Mouse (Mus musculus) kidney, postnatal 0 days (tissue): ENCODE measurements around the gene Wdcp. TPM values are rescaled to one million over a fixed set of nuclear protein-coding genes. Genes with fewer than 3 reads are reported as not detected.
A peak's percentile ranks its signal among the peaks of the same experiment; 100 is the strongest.

Experiments used
- ATAC-seq: fragments of 200-750 bp; cut with Nextera tagmentation; replicated peaks from 2 replicates; pipeline ENCODE4 v1.8.0; 2017; ENCODE audit warnings: low read depth, moderate number of reproducible peaks, moderate TSS enrichment, moderate library complexity; ENCODE audit not compliant: low FRiP score
- DNase-seq: peaks from one replicate; pipeline ENCODE4 v3.0.0-alpha.2; 2016; ENCODE audit warnings: low spot score
- H3K27ac ChIP-seq: fragments of 300-500 bp; sonication (generic); 2 replicates; pipeline ENCODE4 v1.5.1; 2014; ENCODE audit warnings: mild to moderate bottlenecking
- H3K27me3 ChIP-seq: fragments of 300-500 bp; sonication (generic); 2 replicates; pipeline ENCODE4 v1.6.1; 2014; ENCODE audit warnings: low read length, mixed read lengths; ENCODE audit not compliant: insufficient read depth
- H3K36me3 ChIP-seq: fragments of 300-500 bp; sonication (generic); 2 replicates; pipeline ENCODE4 v1.6.1; 2014; ENCODE audit warnings: low read length, mixed read lengths; ENCODE audit not compliant: insufficient read depth
- H3K4me1 ChIP-seq: fragments of 300-500 bp; sonication (generic); replicated peaks from 2 replicates; pipeline ENCODE4 v1.6.1; 2014; ENCODE audit warnings: antibody characterized with exemption, low read length, mixed read lengths; ENCODE audit not compliant: insufficient read depth
- H3K4me2 ChIP-seq: fragments of 300-500 bp; sonication (generic); 2 replicates; pipeline ENCODE4 v1.6.1; 2014; ENCODE audit warnings: mild to moderate bottlenecking, low read length, moderate library complexity, mixed read lengths
- H3K4me3 ChIP-seq: fragments of 300-500 bp; sonication (generic); replicated peaks from 2 replicates; pipeline ENCODE4 v1.5.1; 2014; ENCODE audit warnings: low read depth, low read length
- H3K9ac ChIP-seq: fragments of 300-500 bp; sonication (generic); 2 replicates; pipeline ENCODE4 v1.6.1; 2014; ENCODE audit warnings: low read depth, low read length
- H3K9me3 ChIP-seq: fragments of 300-500 bp; sonication (generic); replicated peaks from 2 replicates; pipeline ENCODE4 v1.6.1; 2016; ENCODE audit warnings: low read length, inconsistent platforms, mixed read lengths
- CTCF ChIP-seq: IDR thresholded peaks from 2 replicates; pipeline ENCODE4 v1.5.1; 2016; ENCODE audit warnings: antibody characterized with exemption, low read depth, mild to moderate bottlenecking, moderate library complexity
- whole genome bisulfite sequencing: fragments of 180-500 bp; shearing (Covaris S2); extraction: QIAGEN DNeasy Blood & Tissue Kit; methylation state at CpG from one replicate; pipeline ENCODE4 v1.1.7; 2014; 5-methylcytosine and 5-hydroxymethylcytosine counted together
- polyA plus RNA-seq: library from polyadenylated mRNA; unstranded; fragments of >200 nt; fragmentation: Nextera tagmentation; extraction: Ambion mirVana; gene quantifications from 2 replicates; pipeline ENCODE4 v1.2.1, GENCODE M21; 2015

Wdcp gene
- polyA plus RNA-seq, 1 experiment from 2014 or later = 15.1 TPM

GRCm38 (mm10) chr12:4872983-4873477 lies 29.9 kb downstream of the Wdcp start:
- Histone ChIP-seq H3K4me2 (no peak overlapping the region), H3K9me3 (no peaks in the 10 kb centered on the region), H3K36me3 (no peaks in the 10 kb centered on the region), H3K4me3 (no peak overlapping the region), H3K9ac (no peak overlapping the region), H3K27ac (no peak overlapping the region), H3K27me3 (no peaks in the 10 kb centered on the region), H3K4me1 (0 out of 2 replicates have a peak, but pooled peaks cover 5% of the 10 kb centered on the region)
- WGBS = 76% methylated on average over 5 of the region's 5 CpGs
- TF ChIP-seq CTCF = no peak
- ATAC-seq (no peak), DNase-seq (no peak)

GRCm38 (mm10) chr12:4873531-4873930 lies 30.4 kb downstream of the Wdcp start:
- Histone ChIP-seq H3K27ac (no peak overlapping the region), H3K9ac (no peak overlapping the region), H3K4me1 (0 out of 2 replicates have a peak, but pooled peaks cover 5% of the 10 kb centered on the region), H3K27me3 (no peaks in the 10 kb centered on the region), H3K4me3 (no peak overlapping the region), H3K4me2 (no peak overlapping the region), H3K9me3 (no peaks in the 10 kb centered on the region), H3K36me3 (no peaks in the 10 kb centered on the region)
- TF ChIP-seq CTCF = no peak
- DNase-seq = no peak
- ATAC-seq = no peak
- WGBS = 82% methylated on average over 6 of the region's 6 CpGs

GRCm38 (mm10) chr12:4874161-4874927 lies 31.2 kb downstream of the Wdcp start, which contains the start of gene Mfsd2b:
TSS of gene Mfsd2b (minus strand) at chr12:4874359.
- DNase-seq = peak; percentile 77
- H3K9ac ChIP-seq = 0 out of 2 replicates have a peak within 1 kb of the TSS, but pooled peaks have one; percentile 20
- no peaks in the 10 kb centered on the region for H3K27me3 ChIP-seq
- H3K27ac ChIP-seq = no peak within 1 kb of the TSS
- H3K4me1 ChIP-seq = 0 out of 2 replicates have a peak, but pooled peaks cover 5% of the 10 kb centered on the region
- H3K4me2 ChIP-seq = peak within 1 kb of the TSS; percentile 65
- no peaks in the 10 kb centered on the region for H3K9me3 ChIP-seq
- 2% methylated on average over 24 of the region's 24 CpGs for WGBS
- peak; percentile 86 for ATAC-seq
- TF ChIP-seq CTCF = no peak
- H3K4me3 ChIP-seq = peak within 1 kb of the TSS; percentile 30
- H3K36me3 ChIP-seq = no peaks in the 10 kb centered on the region

- no peak overlapping the region for H3K4me2 ChIP-seq
- H3K36me3 ChIP-seq = 0 out of 2 replicates have a peak, but pooled peaks cover 6% of the 10 kb centered on the region
- ATAC-seq (no peak), DNase-seq (no peak)
- no peaks in the 10 kb centered on the region for H3K27me3 ChIP-seq
- no peak for TF ChIP-seq CTCF
- H3K27ac ChIP-seq = no peak overlapping the region
- no peak overlapping the region for H3K9ac ChIP-seq
- no peaks in the 10 kb centered on the region for H3K9me3 ChIP-seq
- 85% methylated on average over 8 of the region's 8 CpGs for WGBS
- H3K4me1 ChIP-seq = 0 out of 2 replicates have a peak, but pooled peaks cover 5% of the 10 kb centered on the region
- H3K4me3 ChIP-seq = no peak overlapping the region
Measured at GRCm38 (mm10) chr12:4875623-4876022, 32.5 kb downstream of the Wdcp start.

GRCm38 (mm10) chr12:4878296-4878783 lies 35.2 kb downstream of the Wdcp start:
- no peak for DNase-seq
- no peaks in the 10 kb centered on the region for H3K27me3 ChIP-seq

GRCm38 (mm10) chr12:4879048-4879447 lies 35.9 kb downstream of the Wdcp start:
- no peak for DNase-seq
- Histone ChIP-seq H3K9me3 (no peaks in the 10 kb centered on the region), H3K27me3 (no peaks in the 10 kb centered on the region), H3K4me2 (no peak overlapping the region), H3K27ac (no peak overlapping the region), H3K9ac (no peak overlapping the region), H3K36me3 (0 out of 2 replicates have a peak, but pooled peaks cover 6% of the 10 kb centered on the region), H3K4me1 (0 out of 2 replicates have a peak, but pooled peaks cover 5% of the 10 kb centered on the region), H3K4me3 (no peak overlapping the region)
- no peak for ATAC-seq
- no peak; the same call in 1 of the 2 replicates for TF ChIP-seq CTCF
- WGBS = 95% methylated on average over 5 of the region's 5 CpGs

More at GRCm38 (mm10) chr12:4878296-4878783, 35.2 kb downstream of the Wdcp start:
- Histone ChIP-seq H3K4me3 (no peak overlapping the region), H3K9ac (no peak overlapping the region), H3K9me3 (no peaks in the 10 kb centered on the region), H3K36me3 (0 out of 2 replicates have a peak, but pooled peaks cover 6% of the 10 kb centered on the region), H3K4me1 (0 out of 2 replicates have a peak, but pooled peaks cover 5% of the 10 kb centered on the region), H3K27ac (no peak overlapping the region), H3K4me2 (no peak overlapping the region)
- ATAC-seq = no peak
- 82% methylated on average over 9 of the region's 9 CpGs for WGBS
- no peak for TF ChIP-seq CTCF
